Mouse (Mus musculus) layer of hippocampus, postnatal 14 days (tissue): ENCODE data around the gene Eri3. TPM values are rescaled to one million over a fixed set of nuclear protein-coding genes. Genes with fewer than 3 reads are reported as not detected.

Experiments used
- DNase-seq, 2 experiments: peaks; one replicate each; pipeline ENCODE4 v3.0.0; 2021 to 2022; ENCODE audit warnings: low spot score in 2 of 2, mixed read lengths in 1 of 2
- total RNA-seq, 2 experiments: library from RNA; stranded (reverse); gene quantifications; 2 replicates each; pipeline ENCODE4 v1.2.3; 2021

The Eri3 gene
- total RNA-seq, 2 experiments from 2014 or later: 217 to 218 TPM

GRCm38 (mm10) chr4:117616600-117616999, 66.4 kb downstream of the Eri3 start:
- DNase-seq: no peak

- no peak for DNase-seq
These were observed 72.1 kb downstream of the Eri3 start for GRCm38 (mm10) chr4:117622270-117622669.

- no peak for DNase-seq
These were observed 72.9 kb downstream of the Eri3 start for GRCm38 (mm10) chr4:117623025-117623424.

- no peak for DNase-seq
These were observed 74.5 kb downstream of the Eri3 start for GRCm38 (mm10) chr4:117624660-117625059.

- no peak for DNase-seq
These were observed 78.3 kb downstream of the Eri3 start for GRCm38 (mm10) chr4:117628464-117628863.

GRCm38 (mm10) chr4:117630053-117630670, 80.0 kb downstream of the Eri3 start:
- DNase-seq: no peak

- no peak for DNase-seq
These were observed 83.4 kb downstream of the Eri3 start for GRCm38 (mm10) chr4:117633527-117633926.

GRCm38 (mm10) chr4:117634642-117635041, 84.5 kb downstream of the Eri3 start:
- DNase-seq: no peak

GRCm38 (mm10) chr4:117636152-117636551, 86.0 kb downstream of the Eri3 start:
- no peak for DNase-seq

- DNase-seq: no peak
These were observed 86.9 kb downstream of the Eri3 start for GRCm38 (mm10) chr4:117636891-117637613.

GRCm38 (mm10) chr4:117640925-117641703, 90.9 kb downstream of the Eri3 start:
- no peak for DNase-seq

- no peak for DNase-seq
These were observed 91.6 kb downstream of the Eri3 start for GRCm38 (mm10) chr4:117641804-117642203.

- peak; percentile 75 to 78 for DNase-seq
These were observed 94.9 kb downstream of the Eri3 start for GRCm38 (mm10) chr4:117645031-117645435.

- no peak for DNase-seq
These were observed 95.7 kb downstream of the Eri3 start for GRCm38 (mm10) chr4:117645859-117646258.

GRCm38 (mm10) chr4:117646496-117646895, 96.3 kb downstream of the Eri3 start:
- DNase-seq: no peak

- DNase-seq: no peak
These were observed 97.0 kb downstream of the Eri3 start for GRCm38 (mm10) chr4:117646926-117647755.

GRCm38 (mm10) chr4:117651626-117652101, 101.5 kb downstream of the Eri3 start:
- peak; percentile 55 to 85 for DNase-seq

- no peak for DNase-seq
These were observed 102.6 kb downstream of the Eri3 start for GRCm38 (mm10) chr4:117652727-117653126.

- no peak for DNase-seq
These were observed 104.0 kb downstream of the Eri3 start for GRCm38 (mm10) chr4:117654016-117654702.
